Mouse (Mus musculus): Measurements from ENCODE around the gene Cdyl2.
A peak's percentile ranks its signal among the peaks of the same experiment; 100 is the strongest.

The Cdyl2 gene

DNA sequence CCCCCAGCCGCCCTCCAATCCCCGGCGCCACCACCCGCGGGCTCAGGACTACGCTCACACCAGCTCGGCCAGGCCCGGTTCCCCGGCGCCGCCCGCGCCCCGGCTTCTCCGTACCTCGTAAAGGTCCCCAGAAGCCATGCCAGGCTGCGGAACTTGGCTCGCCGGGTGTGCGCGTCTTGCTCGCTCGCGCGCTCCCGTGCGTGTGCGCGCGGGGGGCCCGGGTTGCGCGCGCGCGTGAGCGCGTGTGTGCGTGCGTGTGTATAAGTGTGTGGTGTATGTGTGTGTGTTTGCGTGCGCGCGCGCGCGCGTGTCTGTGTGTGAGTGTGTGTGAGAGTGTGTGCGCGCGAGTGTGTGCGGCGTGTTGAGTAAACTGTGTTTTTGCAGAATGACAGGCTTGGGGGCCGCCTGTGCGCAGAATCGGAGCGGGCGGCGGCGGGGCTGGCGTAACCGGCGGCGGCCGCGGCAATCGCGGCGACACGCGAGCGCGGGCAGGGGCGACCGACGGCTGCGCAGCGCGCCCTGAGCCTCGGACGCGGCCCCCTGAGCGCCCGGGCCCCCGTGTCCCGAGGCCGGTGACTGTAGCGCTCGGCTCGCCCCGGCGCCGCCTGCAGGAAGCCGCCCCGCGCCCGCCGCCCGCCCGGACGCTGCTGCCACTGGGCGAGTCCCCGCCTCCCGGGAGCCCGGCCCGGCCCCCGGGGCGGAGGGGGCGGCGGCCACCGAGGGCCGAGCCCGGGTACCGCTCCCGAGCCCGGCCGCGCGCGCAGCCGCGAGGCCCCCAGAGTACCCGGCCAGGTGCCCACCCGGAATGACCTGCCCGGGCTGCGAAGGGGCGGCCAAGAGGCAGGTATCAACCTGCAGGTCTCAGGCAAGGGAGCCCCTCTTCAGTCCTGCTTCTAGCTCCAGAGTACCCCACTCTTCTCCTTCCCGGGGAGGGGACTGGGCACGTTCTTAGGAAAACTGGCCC is at the start of gene Cdyl2:
TSS of gene Cdyl2 (minus strand) at position 308 of the 964 bp plus-strand sequence.
- DNase-seq (ENCODE audit: low spot score in 2 of 2) = peak; percentile 79 to 90

DNA sequence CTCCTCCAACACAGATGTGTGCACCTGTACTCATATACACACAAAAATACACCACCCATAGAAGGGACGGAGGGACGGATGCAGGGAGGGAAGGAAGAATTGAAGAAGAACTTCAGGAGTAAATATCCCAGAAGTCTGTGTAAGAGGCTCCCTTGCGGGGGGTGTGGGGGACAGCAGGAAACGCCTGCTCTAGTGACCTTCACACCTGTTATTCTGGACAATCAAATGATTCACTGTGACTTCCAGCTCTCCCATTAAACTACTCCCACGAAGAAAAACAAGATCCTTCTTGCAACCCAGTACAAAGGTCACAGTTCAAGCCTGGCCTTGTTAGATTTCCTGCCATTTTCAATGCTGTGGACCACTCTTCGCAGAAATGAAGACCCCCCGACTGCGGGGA is 47.8 kb upstream of the Cdyl2 start:
- no peak for DNase-seq (ENCODE audit: low spot score in 2 of 2)

DNA sequence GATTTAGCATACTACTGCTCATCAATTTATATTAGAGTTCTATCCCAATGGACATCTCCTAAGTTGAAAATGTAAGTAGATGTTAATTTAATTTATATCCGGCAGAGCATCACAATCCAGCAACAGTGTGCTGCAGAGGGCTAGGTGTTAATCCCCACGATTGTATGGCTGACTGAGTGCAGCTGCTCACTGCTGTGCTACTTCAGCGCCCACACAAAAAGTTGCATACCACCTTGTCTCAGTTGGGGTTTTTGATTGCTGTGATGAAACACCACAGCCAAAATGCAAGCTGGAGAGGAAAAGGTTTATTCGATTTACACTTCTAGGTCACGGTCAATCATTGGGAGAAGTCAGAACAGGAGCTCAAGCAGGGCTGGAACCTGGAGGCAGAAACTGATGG is 41.4 kb upstream of the Cdyl2 start:
- DNase-seq (ENCODE audit: low spot score in 2 of 2) = no peak

DNA sequence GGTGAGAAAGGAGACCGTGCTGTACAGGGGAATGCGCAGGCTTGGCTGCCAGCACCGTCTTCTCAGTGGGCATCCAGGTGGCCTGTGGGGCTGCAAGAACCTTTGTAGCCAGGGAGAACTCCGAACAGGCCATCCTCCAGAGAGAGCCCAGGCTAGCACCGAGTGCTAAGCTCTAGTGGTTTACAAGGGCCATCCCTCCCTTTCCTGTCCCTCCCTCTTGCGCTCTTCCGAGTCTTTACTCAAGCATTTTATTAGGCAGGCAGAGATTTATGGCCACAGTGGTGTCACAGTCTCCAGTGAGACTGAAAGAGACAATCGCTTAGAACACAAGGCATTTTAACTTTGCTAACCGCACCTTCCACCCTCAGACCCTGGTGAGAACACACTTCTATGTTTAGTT is 39.9 kb upstream of the Cdyl2 start:
- DNase-seq (ENCODE audit: low spot score in 2 of 2) = no peak

DNA sequence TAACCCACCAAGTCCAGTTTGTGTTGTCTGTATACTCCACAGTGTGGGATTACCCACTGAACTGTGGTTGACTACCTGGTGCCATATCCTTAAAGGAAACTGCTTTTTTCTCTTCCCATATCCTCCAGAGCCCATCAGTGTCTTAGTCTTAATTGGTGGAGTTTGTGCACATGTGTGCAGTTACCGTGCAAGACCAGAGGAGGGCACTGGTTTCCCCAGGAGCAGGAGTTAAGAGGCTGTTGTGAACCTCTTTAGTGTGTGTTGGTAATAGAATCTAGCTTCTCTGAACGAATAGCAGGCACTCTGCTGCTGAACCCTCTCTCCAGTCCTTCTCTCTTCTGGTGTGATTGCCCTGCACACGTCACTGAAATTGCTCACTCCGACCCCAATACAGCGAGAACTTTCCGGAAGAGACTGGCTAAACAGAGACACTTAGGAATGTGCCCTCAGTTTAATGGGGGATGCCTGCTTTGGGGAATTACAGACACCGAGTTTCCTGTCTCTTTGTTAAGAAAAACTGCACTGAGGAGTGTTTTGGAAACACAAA is 39.1 kb upstream of the Cdyl2 start:
- DNase-seq (ENCODE audit: low spot score in 2 of 2) = no peak

DNA sequence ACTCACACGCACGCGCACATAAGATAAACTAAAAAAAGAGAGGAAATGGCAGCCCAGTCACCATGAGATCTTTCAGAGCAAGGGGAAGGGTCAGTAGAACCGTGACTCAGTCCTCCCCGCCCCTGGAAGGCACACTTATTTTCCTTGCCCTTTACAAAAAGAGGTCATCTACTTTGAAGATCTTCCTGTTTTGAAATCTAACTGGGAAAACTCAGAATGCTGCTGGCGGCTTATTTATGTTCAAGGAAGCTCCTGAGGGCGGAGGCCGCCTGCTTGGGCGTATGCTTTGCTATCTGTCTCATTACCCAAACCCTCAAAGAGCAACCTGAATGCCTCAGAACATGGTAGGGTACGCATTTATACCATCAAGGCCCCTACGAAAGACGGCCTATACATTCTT is 38.0 kb upstream of the Cdyl2 start:
- DNase-seq (ENCODE audit: low spot score in 2 of 2) = no peak

DNA sequence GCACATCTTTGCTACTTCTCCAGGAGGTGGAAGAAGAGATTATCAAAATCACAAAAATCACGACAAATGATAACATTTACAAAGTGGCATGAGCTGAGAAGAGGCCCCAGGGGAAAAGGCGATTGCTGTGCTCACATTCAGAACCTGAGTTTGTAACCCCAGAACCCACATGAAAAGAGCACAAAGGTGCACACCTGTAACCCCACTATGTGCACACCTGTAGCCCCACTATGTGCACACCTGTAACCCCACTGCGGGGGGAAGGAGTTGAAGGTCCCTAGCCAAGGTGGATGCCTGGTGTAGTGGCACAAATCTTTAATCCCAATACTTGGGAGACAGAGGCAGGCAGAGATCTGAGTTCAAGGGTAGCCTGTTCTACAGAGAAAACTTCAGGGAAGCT is 23.4 kb upstream of the Cdyl2 start:
- DNase-seq (ENCODE audit: low spot score in 2 of 2) = no peak

DNA sequence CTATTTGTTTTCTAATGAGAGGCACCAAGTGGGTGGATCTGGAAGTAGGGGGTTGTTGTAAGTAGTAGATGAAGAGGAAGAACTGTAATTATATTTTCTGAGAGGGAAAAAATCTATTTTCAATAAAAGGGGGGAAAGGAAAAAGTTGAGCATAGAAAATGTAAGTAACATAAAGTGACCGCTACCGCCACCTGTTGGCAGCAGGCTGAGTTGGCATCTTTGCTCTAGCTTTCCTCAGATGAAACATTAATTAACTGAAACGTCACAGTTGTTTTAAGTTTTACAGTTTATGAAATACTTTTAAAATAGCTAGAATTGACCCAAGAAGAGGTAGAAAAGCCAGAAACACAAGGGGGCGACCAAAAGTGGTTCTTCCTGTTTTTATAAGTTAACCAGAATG is 22.8 kb upstream of the Cdyl2 start:
- peak in 1 of 2 experiments; percentile 33 for DNase-seq (ENCODE audit: low spot score in 2 of 2)

DNA sequence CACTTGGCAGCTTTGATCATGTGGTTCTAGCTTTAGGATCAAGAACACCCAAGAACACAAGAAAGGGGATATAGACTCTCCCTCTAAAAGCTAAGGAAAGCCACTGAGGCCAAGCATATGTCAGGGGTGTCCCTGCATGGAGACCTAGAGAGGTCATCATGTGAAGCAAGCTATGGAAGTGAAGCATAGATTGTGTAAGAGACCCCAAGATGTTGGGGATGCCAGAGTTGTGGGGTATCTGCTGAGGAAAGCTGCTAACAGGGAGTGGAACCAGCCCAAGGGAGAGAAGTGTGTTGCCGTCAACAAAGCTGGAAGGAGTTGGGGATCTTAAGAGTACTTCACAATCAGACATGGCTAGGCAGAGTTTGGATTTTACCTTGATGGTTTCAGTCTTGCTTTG is 7.9 kb upstream of the Cdyl2 start:
- DNase-seq (ENCODE audit: low spot score in 2 of 2) = no peak

DNA sequence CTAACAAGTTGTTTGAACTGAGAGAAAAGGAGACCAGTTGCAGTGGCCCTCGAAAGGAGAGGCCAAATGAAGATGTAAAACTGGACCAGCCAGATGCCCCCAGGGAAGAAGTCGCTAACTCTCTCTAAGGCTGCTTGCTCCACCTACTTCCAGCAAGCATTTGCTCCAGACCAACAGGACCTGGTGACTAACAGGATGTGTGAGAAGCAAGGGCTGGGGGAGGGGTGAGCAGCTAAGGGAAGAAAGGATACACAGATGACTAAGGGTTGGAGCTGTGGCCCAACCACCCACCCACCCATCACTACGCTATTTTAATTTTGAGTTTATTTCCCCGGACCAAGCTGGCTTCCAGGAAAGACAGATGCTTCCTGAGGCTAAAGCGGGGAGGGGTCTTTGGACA is 2.5 kb upstream of the Cdyl2 start:
- peak in 1 of 2 experiments; percentile 44 for DNase-seq (ENCODE audit: low spot score in 2 of 2)

DNA sequence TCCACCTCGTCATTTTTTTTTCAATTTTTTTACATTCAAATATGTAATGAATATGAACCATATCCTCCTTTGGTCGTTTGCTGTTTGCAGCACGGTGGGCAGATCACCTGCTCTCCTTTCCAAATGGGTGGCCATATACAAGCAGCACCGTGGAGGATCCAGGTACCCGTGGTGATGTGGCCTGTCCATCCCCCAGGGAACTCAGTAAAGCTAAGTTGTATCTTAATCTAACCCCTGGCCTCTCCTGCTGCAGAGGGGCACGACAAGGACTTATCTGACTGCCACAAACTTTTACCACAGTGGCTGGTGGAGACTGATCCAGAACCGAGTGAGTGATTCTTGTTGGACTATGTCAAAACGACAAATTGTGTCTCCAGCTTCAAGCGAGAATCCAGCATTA is 1.4 kb upstream of the Cdyl2 start:
- no peak for DNase-seq (ENCODE audit: low spot score in 2 of 2)

DNA sequence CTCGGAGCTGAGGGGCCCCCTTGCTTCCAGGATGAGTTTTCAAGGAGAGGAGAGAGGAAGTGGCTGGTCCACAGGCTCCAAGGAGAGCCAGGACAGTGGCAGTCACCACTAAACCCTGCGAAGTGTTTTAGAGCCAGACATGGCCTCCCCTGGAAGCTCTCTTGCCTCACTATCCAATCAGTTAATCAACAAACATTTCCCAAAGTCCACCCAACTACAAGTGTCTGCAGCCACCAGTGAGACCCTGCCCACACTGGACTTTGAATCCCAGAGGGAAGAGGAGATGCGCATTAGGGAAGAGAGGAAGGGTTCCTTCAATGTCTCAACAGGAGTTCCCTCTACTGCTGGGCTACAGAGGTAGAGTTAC is 840 bp upstream of the Cdyl2 start:
- DNase-seq (ENCODE audit: low spot score in 2 of 2) = no peak

DNA sequence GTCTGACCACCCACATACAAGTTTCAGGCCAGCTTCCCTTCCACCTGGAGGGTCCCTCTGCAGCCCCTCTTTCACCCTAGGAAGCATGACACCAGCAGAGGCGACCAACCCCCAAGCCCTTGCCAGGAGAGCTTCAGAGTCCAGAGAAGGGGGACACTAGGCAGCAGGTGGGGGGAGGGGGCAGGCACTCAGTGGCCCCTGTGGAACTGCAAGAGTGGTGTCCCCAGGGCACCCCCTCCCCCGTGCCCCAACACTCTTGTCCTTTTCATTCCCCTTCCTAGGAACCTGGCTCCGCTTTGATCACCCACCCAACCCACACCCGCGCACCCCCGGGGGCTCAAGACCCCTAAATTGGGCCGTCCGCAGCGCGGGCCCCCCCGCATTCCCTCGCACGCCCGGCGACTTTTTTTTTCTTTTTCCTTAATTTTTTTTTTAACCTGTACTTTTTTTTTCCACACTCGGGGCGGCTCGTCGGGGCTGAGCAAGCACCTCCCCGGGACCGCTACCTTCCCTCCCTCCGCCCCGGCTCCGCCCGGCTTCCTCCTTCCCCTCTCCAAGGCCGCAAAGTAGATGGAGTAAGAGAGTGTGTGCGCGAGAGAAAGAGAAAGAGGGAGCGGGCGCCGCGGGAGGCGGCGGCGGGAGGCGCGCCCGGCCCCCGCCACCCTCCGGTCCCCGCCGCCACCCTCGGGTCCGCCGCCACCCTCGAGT is 661 bp downstream of the Cdyl2 start:
- no peak for DNase-seq (ENCODE audit: low spot score in 2 of 2)

DNA sequence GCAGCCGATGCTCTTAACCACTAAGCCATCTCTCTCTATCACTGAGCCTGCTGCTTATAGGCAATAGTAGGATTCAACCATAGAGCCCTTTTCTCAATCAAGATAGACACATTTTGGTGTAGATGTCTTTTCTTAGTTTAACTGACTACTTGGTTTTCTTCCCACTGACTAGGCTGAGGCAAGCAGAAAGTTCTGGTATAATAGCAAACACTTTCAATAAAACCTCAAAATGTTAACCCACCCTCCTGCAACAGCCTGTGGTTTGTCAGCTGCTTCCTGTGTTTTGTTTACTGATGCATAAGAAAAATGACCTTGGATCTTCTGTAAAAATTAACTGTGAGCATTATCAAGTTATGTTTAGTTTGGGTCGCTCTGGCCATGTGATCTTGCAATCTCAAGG is 11.3 kb downstream of the Cdyl2 start:
- no peak for DNase-seq (ENCODE audit: low spot score in 2 of 2)

DNA sequence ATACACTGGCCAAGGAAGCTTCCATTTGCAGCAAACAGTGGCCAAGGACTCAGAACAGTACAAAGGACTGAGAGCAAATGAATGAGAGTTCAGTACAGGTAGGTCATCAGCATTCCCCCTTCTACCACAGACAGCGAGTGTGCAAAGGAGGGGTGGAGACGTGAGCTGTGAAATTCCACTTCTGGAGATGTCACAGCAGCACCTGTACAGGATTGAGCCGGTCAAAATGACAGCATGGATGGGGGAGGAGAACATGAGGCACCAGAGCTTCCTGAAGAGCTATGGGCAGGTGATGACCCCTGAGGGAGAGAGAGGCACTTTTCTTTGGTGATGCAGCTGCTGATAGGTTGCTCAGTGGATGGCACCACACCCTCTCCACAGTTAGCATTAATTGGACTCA is 25.3 kb downstream of the Cdyl2 start:
- DNase-seq (ENCODE audit: low spot score in 2 of 2) = no peak

DNA sequence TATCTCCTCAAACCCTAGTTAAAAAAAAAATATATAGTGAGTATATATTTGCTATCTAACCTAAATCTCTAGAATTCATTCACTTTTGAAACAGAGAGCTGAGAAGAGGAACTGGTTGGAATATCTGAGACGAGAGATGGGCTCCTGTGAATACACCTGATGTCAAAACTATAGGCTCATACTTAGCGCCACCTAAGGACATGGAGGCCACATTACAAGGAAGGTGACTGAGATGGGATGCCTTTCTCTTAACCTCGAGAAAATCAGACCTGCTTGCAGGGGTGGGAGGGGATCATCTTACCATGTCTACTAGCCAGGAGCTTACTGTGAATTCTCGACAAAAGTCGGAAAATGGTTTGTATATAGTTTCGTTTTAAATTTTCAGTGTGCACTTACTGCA is 30.3 kb downstream of the Cdyl2 start:
- no peak for DNase-seq (ENCODE audit: low spot score in 2 of 2)

DNA sequence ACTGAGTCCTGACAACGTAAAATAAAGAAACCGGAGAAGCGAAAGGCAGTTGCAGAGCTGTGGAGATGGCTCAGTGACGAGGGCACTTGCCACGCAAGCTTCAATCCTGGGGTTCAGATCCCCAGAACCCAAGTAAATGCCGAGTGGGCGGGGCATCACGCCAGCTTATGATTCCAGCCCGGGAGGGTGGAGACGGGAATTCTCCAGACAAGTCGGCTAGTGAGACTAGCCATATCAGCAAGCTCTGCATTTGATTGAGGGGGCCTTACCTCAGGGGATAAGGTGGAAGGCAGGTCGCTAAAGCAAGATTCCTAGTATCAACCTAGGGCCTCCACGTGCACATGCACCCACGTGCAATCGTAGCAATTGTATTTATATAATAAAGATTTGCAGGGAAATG is 39.9 kb downstream of the Cdyl2 start:
- no peak for DNase-seq (ENCODE audit: low spot score in 2 of 2)

DNA sequence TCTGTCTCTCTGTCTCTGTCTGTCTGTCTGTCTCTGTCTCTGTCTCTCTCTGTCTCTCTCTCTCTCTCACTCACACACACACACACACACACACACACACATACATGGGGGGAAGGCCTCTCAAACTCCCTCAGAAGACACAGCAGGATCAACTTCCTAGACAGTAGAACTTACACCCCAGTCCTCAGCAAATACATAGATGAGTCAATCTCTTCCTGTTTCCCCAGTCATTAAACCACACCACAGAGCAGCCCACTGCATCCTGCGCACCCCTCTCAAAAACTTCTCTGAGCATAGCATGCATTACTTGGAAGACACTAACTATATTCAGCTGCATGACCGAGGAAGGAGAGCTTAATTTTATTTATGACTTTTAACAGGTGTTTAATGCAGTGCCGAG is 43.0 kb downstream of the Cdyl2 start:
- DNase-seq (ENCODE audit: low spot score in 2 of 2) = no peak

DNA sequence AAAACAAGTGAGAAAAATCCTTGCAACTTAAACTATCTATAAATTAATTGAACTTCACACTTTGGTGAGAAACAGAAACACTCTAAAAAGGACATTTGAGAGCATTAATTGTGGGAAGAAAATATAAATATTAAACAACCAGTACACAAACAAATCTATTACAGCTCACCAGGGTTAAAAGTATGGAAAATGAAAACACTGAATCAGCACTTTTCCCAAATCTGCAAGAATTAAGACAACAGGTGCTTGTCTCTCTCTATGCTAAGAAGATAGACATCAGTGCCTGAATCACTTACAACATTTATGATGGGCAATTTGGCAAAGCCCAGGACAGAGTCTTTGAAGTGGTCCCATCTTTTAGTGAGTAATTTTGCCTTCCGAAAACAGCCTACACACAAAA is 56.6 kb downstream of the Cdyl2 start:
- DNase-seq (ENCODE audit: low spot score in 2 of 2) = no peak

DNA sequence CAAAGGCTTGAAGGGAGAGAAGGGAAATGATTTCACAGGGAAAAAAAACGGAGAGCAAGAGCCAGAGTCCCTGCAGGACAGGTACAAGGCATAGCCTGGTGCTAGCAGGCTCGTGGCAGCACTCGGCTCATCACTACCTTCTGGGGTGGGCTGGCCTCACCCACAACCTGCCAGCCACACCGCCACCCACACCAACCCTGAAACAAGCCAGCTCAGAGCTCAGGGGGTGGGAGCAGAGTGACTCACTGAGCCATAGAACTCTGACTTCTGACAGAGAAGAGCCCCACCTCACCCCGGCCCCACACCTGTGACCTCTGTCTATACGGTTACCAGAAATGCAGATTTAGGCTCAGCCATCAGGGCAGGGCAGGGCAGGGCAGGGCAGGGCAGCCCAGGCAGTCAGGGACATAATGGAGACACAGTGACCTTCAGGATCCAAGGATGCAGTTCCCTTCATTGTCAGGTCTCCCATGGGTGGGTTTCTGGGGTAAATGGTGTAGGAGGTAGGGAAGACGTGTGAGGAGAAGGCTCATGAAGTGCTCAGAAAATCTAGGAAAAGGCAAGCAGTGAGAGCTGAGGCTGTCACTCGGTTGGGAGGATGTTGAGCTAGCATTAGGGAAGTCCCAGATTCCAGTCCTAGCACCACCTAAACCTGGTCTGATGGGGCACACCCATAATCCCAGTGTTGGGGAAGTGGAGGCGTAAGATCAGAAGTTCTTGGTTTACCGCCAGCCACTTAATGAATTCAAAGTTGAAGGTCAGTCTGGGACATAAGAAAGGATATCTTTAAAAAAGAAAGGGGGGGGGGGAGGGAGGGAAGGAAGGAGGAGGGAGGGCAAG is 58.6 kb downstream of the Cdyl2 start:
- peak; percentile 31 to 47 for DNase-seq (ENCODE audit: low spot score in 2 of 2)

DNA sequence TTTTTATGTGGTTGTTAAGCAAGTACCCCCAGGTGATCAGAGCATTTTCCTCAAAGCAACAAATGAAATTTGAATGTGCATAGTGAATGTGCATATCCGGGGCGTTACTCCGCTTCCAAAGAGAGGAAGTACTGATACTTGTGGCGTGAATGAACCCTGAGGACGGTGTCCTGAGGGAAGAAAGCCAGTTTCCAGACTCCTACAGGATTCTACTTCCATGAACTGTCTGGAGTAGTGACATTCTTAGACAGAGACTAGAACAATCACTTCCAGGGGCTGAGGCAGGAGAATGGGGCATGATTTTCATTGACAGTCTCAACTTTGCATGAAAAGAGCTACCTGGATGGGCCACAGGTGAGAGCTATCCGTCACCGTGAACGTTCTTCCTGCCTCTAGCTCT is 59.3 kb downstream of the Cdyl2 start:
- DNase-seq (ENCODE audit: low spot score in 2 of 2) = no peak

DNA sequence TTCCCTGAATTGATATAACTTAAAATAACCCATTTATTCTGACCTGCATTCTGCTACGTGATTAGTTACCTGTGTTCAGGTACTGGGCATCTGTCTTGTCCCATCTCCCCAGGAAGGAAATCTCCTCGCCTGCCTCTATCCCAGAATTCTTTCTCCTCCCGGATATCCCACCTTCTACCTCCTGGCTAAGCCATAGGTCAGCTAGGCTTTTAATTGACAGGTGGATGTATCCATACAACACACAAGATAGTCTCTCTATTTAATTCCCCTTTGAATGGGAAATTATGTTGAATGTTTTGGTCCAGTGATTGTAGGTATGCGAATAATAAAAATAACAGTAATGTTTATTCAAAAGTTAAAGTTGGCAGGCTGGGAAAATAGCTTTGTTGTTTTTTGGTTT is 59.7 kb downstream of the Cdyl2 start:
- DNase-seq (ENCODE audit: low spot score in 2 of 2) = no peak
